Mouse (Mus musculus): Measurements from ENCODE around the gene Utp4. TPM values are rescaled to one million over a fixed set of nuclear protein-coding genes. Genes with fewer than 3 reads are reported as not detected.

Utp4 gene
- total and polyA plus RNA-seq, 2 experiments = 8.0 to 14.9 TPM

- peak overlapping the region; percentile 9; the same call in 1 of the 2 replicates for H3K27ac ChIP-seq (replicated peaks; ENCODE audit: insufficient read depth, low read depth, low read length)
- no peak for DNase-seq (ENCODE audit: extremely low read depth, low read depth, low spot score)
- peaks cover 19% of the 10 kb centered on the region for H3K79me2 ChIP-seq (ENCODE audit: control insufficient read depth, insufficient read depth, low read length)
- peaks cover 6% of the 10 kb centered on the region for H3K4me1 ChIP-seq (ENCODE audit: control insufficient read depth, insufficient read depth, low read length)
- 5% methylated on average over 15 of the region's 15 CpGs for WGBS
- H3K4me3 ChIP-seq (ENCODE audit: insufficient read depth, low read depth, low read length) = peak overlapping the region; percentile 99
- TF ChIP-seq POLR2A (IDR thresholded peaks at IDR 0.05; ENCODE audit: extremely low read depth, insufficient read depth, low read length) (no peak), CTCF (IDR thresholded peaks at IDR 0.05; ENCODE audit: low read depth, low read length) (no peak)
- peaks cover 8% of the 10 kb centered on the region for H3K36me3 ChIP-seq (ENCODE audit: control insufficient read depth, insufficient read depth, low read length)
- H3K27me3 ChIP-seq (ENCODE audit: control insufficient read depth, insufficient read depth, low read length) = no peaks in the 10 kb centered on the region
- peak overlapping the region; percentile 96 for H3K9ac ChIP-seq (ENCODE audit: low read depth, low read length)
These were observed 1.1 kb upstream of the Utp4 start for GRCm38 (mm10) chr8:106892210-106892805.

GRCm38 (mm10) chr8:106892806-106893451 is 507 bp upstream of the Utp4 start:
- Histone ChIP-seq H3K9ac (ENCODE audit: low read depth, low read length) (peak overlapping the region; percentile 96), H3K4me1 (ENCODE audit: control insufficient read depth, insufficient read depth, low read length) (peaks cover 6% of the 10 kb centered on the region), H3K79me2 (ENCODE audit: control insufficient read depth, insufficient read depth, low read length) (peaks cover 19% of the 10 kb centered on the region), H3K27ac (replicated peaks; ENCODE audit: insufficient read depth, low read depth, low read length) (peak overlapping the region; percentile 65), H3K36me3 (ENCODE audit: control insufficient read depth, insufficient read depth, low read length) (peaks cover 11% of the 10 kb centered on the region), H3K4me3 (ENCODE audit: insufficient read depth, low read depth, low read length) (peak overlapping the region; percentile 99), H3K27me3 (ENCODE audit: control insufficient read depth, insufficient read depth, low read length) (no peaks in the 10 kb centered on the region)
- no peak for TF ChIP-seq CTCF (IDR thresholded peaks at IDR 0.05; ENCODE audit: low read depth, low read length)
- TF ChIP-seq POLR2A (IDR thresholded peaks at IDR 0.05; ENCODE audit: extremely low read depth, insufficient read depth, low read length) = no peak
- 2% methylated on average over 53 of the region's 57 CpGs for WGBS
- no peak for DNase-seq (ENCODE audit: extremely low read depth, low read depth, low spot score)

- WGBS = 93% methylated on average over 5 of the region's 5 CpGs
- H3K27ac ChIP-seq (replicated peaks; ENCODE audit: insufficient read depth, low read depth, low read length) = no peak overlapping the region
- no peak for DNase-seq (ENCODE audit: extremely low read depth, low read depth, low spot score)
- H3K9ac ChIP-seq (ENCODE audit: low read depth, low read length) = no peak overlapping the region
- H3K27me3 ChIP-seq (ENCODE audit: control insufficient read depth, insufficient read depth, low read length) = no peaks in the 10 kb centered on the region
- no peak overlapping the region for H3K4me3 ChIP-seq (ENCODE audit: insufficient read depth, low read depth, low read length)
- peaks cover 60% of the 10 kb centered on the region for H3K36me3 ChIP-seq (ENCODE audit: control insufficient read depth, insufficient read depth, low read length)
- peaks cover 2% of the 10 kb centered on the region; the same call in 1 of the 2 replicates for H3K4me1 ChIP-seq (ENCODE audit: control insufficient read depth, insufficient read depth, low read length)
- no peaks in the 10 kb centered on the region for H3K79me2 ChIP-seq (ENCODE audit: control insufficient read depth, insufficient read depth, low read length)
- no peak for TF ChIP-seq POLR2A (IDR thresholded peaks at IDR 0.05; ENCODE audit: extremely low read depth, insufficient read depth, low read length)
These were observed 6.0 kb downstream of the Utp4 start for GRCm38 (mm10) chr8:106899473-106899872.

GRCm38 (mm10) chr8:106905727-106906480 is 12.5 kb downstream of the Utp4 start:
- peaks cover 2% of the 10 kb centered on the region; the same call in 1 of the 2 replicates for H3K4me1 ChIP-seq (ENCODE audit: control insufficient read depth, insufficient read depth, low read length)
- no peaks in the 10 kb centered on the region for H3K27me3 ChIP-seq (ENCODE audit: control insufficient read depth, insufficient read depth, low read length)
- TF ChIP-seq POLR2A (IDR thresholded peaks at IDR 0.05; ENCODE audit: extremely low read depth, insufficient read depth, low read length) = no peak
- TF ChIP-seq CTCF (IDR thresholded peaks at IDR 0.05; ENCODE audit: low read depth, low read length) = peak; percentile 29; the same call in 1 of the 2 replicates
- H3K9ac ChIP-seq (ENCODE audit: low read depth, low read length) = no peak overlapping the region
- H3K36me3 ChIP-seq (ENCODE audit: control insufficient read depth, insufficient read depth, low read length) = peaks cover 74% of the 10 kb centered on the region
- H3K79me2 ChIP-seq (ENCODE audit: control insufficient read depth, insufficient read depth, low read length) = no peaks in the 10 kb centered on the region
- no peak overlapping the region for H3K27ac ChIP-seq (replicated peaks; ENCODE audit: insufficient read depth, low read depth, low read length)
- no peak for DNase-seq (ENCODE audit: extremely low read depth, low read depth, low spot score)
- no peak overlapping the region for H3K4me3 ChIP-seq (ENCODE audit: insufficient read depth, low read depth, low read length)
- 95% methylated on average over 17 of the region's 17 CpGs for WGBS

- WGBS = 88% methylated on average over 6 of the region's 6 CpGs
- Histone ChIP-seq H3K4me3 (ENCODE audit: insufficient read depth, low read depth, low read length) (no peak overlapping the region), H3K27me3 (ENCODE audit: control insufficient read depth, insufficient read depth, low read length) (no peaks in the 10 kb centered on the region), H3K79me2 (ENCODE audit: control insufficient read depth, insufficient read depth, low read length) (no peaks in the 10 kb centered on the region), H3K9ac (ENCODE audit: low read depth, low read length) (no peak overlapping the region), H3K4me1 (ENCODE audit: control insufficient read depth, insufficient read depth, low read length) (peaks cover 2% of the 10 kb centered on the region; the same call in 1 of the 2 replicates), H3K27ac (replicated peaks; ENCODE audit: insufficient read depth, low read depth, low read length) (no peak overlapping the region), H3K36me3 (ENCODE audit: control insufficient read depth, insufficient read depth, low read length) (peaks cover 70% of the 10 kb centered on the region)
- TF ChIP-seq POLR2A (IDR thresholded peaks at IDR 0.05; ENCODE audit: extremely low read depth, insufficient read depth, low read length) (no peak), CTCF (IDR thresholded peaks at IDR 0.05; ENCODE audit: low read depth, low read length) (no peak)
- DNase-seq (ENCODE audit: extremely low read depth, low read depth, low spot score) = no peak
These were observed 13.2 kb downstream of the Utp4 start for GRCm38 (mm10) chr8:106906635-106907034.

All from liver, adult 2 months (tissue).